Mouse (Mus musculus) hindbrain, embryonic 16.5 days (tissue): ENCODE data around the gene Acad11. TPM values are rescaled to one million over a fixed set of nuclear protein-coding genes. Genes with fewer than 3 reads are reported as not detected.
A peak's percentile ranks its signal among the peaks of the same experiment; 100 is the strongest.

ENCODE experiments used
- ATAC-seq: fragments of 200-750 bp; cut with Nextera tagmentation; 2 replicates; pipeline ENCODE4 v1.8.0; 2017; ENCODE audit warnings: moderate TSS enrichment, moderate library complexity
- H3K27ac ChIP-seq: fragments of 300-500 bp; sonication (generic); 2 replicates; pipeline ENCODE4 v1.5.1; 2014; ENCODE audit warnings: low read depth, mild to moderate bottlenecking, control low read depth, low read length, moderate library complexity
- H3K27me3 ChIP-seq: fragments of 300-500 bp; sonication (generic); replicated peaks from 2 replicates; pipeline ENCODE4 v1.6.1; 2014; ENCODE audit warnings: low read length; ENCODE audit not compliant: control insufficient read depth, insufficient read depth
- H3K36me3 ChIP-seq: fragments of 300-500 bp; sonication (generic); 2 replicates; pipeline ENCODE4 v1.6.1; 2014; ENCODE audit warnings: mild to moderate bottlenecking, low read length, moderate library complexity, mixed read lengths; ENCODE audit not compliant: control insufficient read depth, insufficient read depth
- H3K4me1 ChIP-seq: fragments of 300-500 bp; sonication (generic); 2 replicates; pipeline ENCODE4 v1.6.1; 2014; ENCODE audit warnings: low read depth, low read length; ENCODE audit not compliant: control insufficient read depth, insufficient read depth
- H3K4me2 ChIP-seq: fragments of 300-500 bp; sonication (generic); 2 replicates; pipeline ENCODE4 v1.6.1; 2014; ENCODE audit warnings: mild to moderate bottlenecking, low read length, control low read depth, moderate library complexity
- H3K4me3 ChIP-seq: fragments of 300-500 bp; sonication (generic); 2 replicates; pipeline ENCODE4 v1.5.1; 2014; ENCODE audit warnings: mild to moderate bottlenecking, low read length, control low read depth, moderate library complexity
- H3K9ac ChIP-seq: fragments of 300-500 bp; sonication (generic); 2 replicates; pipeline ENCODE4 v1.6.1; 2014; ENCODE audit warnings: low read depth, mild to moderate bottlenecking, control low read depth, low read length, moderate library complexity
- H3K9me3 ChIP-seq: fragments of 300-500 bp; sonication (generic); 2 replicates; pipeline ENCODE4 v1.6.1; 2014; ENCODE audit warnings: mild to moderate bottlenecking, low read length, moderate library complexity; ENCODE audit not compliant: control insufficient read depth
- WGBS: fragments of 180-500 bp; shearing (Covaris S2); extraction: QIAGEN DNeasy Blood & Tissue Kit; methylation state at CpG from one replicate; pipeline ENCODE4 v1.1.7; 2014; 5-methylcytosine and 5-hydroxymethylcytosine counted together
- polyA plus RNA-seq: library from polyadenylated mRNA; unstranded; fragments of >200 nt; fragmentation: Nextera tagmentation; extraction: Ambion mirVana; gene quantifications from 2 replicates; pipeline ENCODE4 v1.2.1, GENCODE M21; 2015

The Acad11 gene
- polyA plus RNA-seq, 1 experiment from 2014 or later = 8.9 TPM

DNA sequence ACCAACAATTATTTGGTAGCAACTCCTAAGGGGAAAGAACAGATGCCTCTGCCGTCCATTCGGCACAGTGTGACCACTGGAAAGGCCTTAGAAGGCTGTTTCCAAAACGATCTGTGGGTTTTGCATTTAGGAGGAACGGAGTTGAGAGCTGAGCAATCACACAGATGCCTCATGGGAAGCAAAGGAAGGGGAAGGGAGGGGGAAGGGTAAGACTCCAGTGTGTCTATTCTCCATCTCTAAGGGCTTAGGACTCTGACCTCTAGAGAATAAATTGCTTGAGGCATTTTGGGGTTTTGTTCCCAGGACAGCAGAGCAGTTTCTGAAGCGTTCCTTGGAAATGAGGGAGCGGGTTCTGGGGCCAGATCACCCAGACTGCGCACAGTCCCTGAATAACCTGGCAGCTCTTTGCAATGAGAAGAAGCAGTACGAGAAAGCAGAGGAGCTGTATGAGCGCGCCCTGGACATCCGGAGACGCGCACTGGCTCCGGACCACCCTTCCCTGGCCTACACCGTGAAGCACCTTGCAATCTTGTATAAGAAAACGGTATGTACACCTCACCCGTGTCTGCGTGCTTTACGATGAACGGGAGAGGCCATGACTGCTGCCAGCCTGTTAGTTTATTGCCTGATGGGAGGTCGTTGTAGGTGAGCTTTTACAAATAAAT lies 24.0 kb upstream of the Acad11 start:
- Histone ChIP-seq H3K27me3 (no peaks in the 10 kb centered on the region), H3K4me3 (no peak overlapping the region), H3K4me2 (no peak overlapping the region), H3K9me3 (no peaks in the 10 kb centered on the region), H3K4me1 (no peaks in the 10 kb centered on the region), H3K27ac (no peak overlapping the region), H3K36me3 (no peaks in the 10 kb centered on the region), H3K9ac (no peak overlapping the region)
- 91% methylated on average over 21 of the region's 21 CpGs for WGBS
- no peak for ATAC-seq

GRCm38 (mm10) chr9:104039742-104040141 lies 23.4 kb upstream of the Acad11 start:
- H3K4me1 ChIP-seq = no peaks in the 10 kb centered on the region
- no peak overlapping the region for H3K4me3 ChIP-seq
- H3K36me3 ChIP-seq = no peaks in the 10 kb centered on the region
- no peaks in the 10 kb centered on the region for H3K27me3 ChIP-seq
- H3K9ac ChIP-seq = no peak overlapping the region
- no peak overlapping the region for H3K27ac ChIP-seq
- no peak for ATAC-seq
- H3K9me3 ChIP-seq = no peaks in the 10 kb centered on the region
- H3K4me2 ChIP-seq = no peak overlapping the region
- WGBS = 85% methylated on average over 4 of the region's 4 CpGs

- H3K9ac ChIP-seq = no peak within 1 kb of the TSS
- H3K27ac ChIP-seq = no peak within 1 kb of the TSS
- ATAC-seq = no peak
- WGBS = 68% methylated on average over 2 of the region's 2 CpGs
- no peaks in the 10 kb centered on the region for H3K9me3 ChIP-seq
- no peaks in the 10 kb centered on the region for H3K4me1 ChIP-seq
- H3K4me3 ChIP-seq = no peak within 1 kb of the TSS
- no peaks in the 10 kb centered on the region for H3K27me3 ChIP-seq
- no peak within 1 kb of the TSS for H3K4me2 ChIP-seq
- no peaks in the 10 kb centered on the region for H3K36me3 ChIP-seq
These were observed 22.8 kb upstream of the Acad11 start, which contains the start of gene Gm28305 for GRCm38 (mm10) chr9:104040362-104040761. Gene Gm28305 (plus strand): TSS chr9:104040662.

- Histone ChIP-seq H3K4me1 (no peaks in the 10 kb centered on the region), H3K27me3 (no peaks in the 10 kb centered on the region), H3K36me3 (peaks cover 20% of the 10 kb centered on the region), H3K4me2 (no peak overlapping the region), H3K9me3 (no peaks in the 10 kb centered on the region), H3K27ac (no peak overlapping the region), H3K9ac (no peak overlapping the region), H3K4me3 (no peak overlapping the region)
- WGBS = 86% methylated on average over 4 of the region's 4 CpGs
- no peak for ATAC-seq
These were observed 19.5 kb upstream of the Acad11 start for GRCm38 (mm10) chr9:104043676-104044075.

- Histone ChIP-seq H3K9ac (no peak overlapping the region), H3K27me3 (no peaks in the 10 kb centered on the region), H3K4me2 (no peak overlapping the region), H3K27ac (no peak overlapping the region), H3K4me1 (no peaks in the 10 kb centered on the region), H3K9me3 (no peaks in the 10 kb centered on the region), H3K4me3 (no peak overlapping the region), H3K36me3 (peaks cover 61% of the 10 kb centered on the region)
- no peak for ATAC-seq
- WGBS = 91% methylated on average over 6 of the region's 6 CpGs
These were observed 12.1 kb upstream of the Acad11 start for GRCm38 (mm10) chr9:104051028-104051427.

GRCm38 (mm10) chr9:104062430-104063243 lies 540 bp upstream of the Acad11 start, which contains the start of gene Uba5:
Gene Uba5 (minus strand): TSS chr9:104063134.
- ATAC-seq = peak; percentile 77
- Histone ChIP-seq H3K27ac (peak within 1 kb of the TSS; percentile 78), H3K36me3 (peaks cover 11% of the 10 kb centered on the region), H3K9ac (peak within 1 kb of the TSS; percentile 96), H3K4me1 (peaks cover 17% of the 10 kb centered on the region), H3K27me3 (no peaks in the 10 kb centered on the region), H3K9me3 (no peaks in the 10 kb centered on the region), H3K4me3 (peak within 1 kb of the TSS; percentile 100), H3K4me2 (peak within 1 kb of the TSS; percentile 86)
- WGBS = 1% methylated on average over 59 of the region's 59 CpGs

GRCm38 (mm10) chr9:104064571-104064970 lies 1.4 kb downstream of the Acad11 start:
- 47% methylated on average over 1 of the region's 1 CpGs for WGBS
- Histone ChIP-seq H3K9me3 (no peaks in the 10 kb centered on the region), H3K9ac (no peak overlapping the region), H3K4me2 (no peak overlapping the region), H3K36me3 (peaks cover 4% of the 10 kb centered on the region; the same call in 1 of the 2 replicates), H3K27ac (no peak overlapping the region), H3K4me1 (peaks cover 17% of the 10 kb centered on the region), H3K4me3 (no peak overlapping the region), H3K27me3 (no peaks in the 10 kb centered on the region)
- no peak for ATAC-seq

DNA sequence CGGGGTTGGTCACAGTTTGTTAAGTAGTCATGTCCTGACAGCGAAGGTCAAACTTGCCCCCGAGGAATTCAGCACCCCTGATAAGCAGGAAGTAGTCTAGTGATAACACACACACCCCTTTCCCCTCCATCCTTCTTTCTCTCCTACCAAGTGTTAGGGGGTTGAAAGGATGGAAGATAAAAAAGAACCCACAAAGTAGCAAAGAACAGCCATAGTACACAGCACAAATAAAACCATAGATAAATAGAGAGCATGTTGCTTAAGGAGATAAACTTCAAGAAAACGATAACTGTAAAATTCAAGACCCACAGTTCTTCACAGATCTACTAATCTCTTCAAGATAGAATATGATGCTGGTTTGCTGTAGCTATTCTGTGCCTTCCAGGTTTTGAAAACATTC lies 7.1 kb downstream of the Acad11 start:
- Histone ChIP-seq H3K27ac (no peak overlapping the region), H3K27me3 (no peaks in the 10 kb centered on the region), H3K4me2 (no peak overlapping the region), H3K36me3 (no peaks in the 10 kb centered on the region), H3K4me3 (no peak overlapping the region), H3K4me1 (no peaks in the 10 kb centered on the region), H3K9me3 (no peaks in the 10 kb centered on the region), H3K9ac (no peak overlapping the region)
- no peak for ATAC-seq
- 86% methylated on average over 4 of the region's 4 CpGs for WGBS

DNA sequence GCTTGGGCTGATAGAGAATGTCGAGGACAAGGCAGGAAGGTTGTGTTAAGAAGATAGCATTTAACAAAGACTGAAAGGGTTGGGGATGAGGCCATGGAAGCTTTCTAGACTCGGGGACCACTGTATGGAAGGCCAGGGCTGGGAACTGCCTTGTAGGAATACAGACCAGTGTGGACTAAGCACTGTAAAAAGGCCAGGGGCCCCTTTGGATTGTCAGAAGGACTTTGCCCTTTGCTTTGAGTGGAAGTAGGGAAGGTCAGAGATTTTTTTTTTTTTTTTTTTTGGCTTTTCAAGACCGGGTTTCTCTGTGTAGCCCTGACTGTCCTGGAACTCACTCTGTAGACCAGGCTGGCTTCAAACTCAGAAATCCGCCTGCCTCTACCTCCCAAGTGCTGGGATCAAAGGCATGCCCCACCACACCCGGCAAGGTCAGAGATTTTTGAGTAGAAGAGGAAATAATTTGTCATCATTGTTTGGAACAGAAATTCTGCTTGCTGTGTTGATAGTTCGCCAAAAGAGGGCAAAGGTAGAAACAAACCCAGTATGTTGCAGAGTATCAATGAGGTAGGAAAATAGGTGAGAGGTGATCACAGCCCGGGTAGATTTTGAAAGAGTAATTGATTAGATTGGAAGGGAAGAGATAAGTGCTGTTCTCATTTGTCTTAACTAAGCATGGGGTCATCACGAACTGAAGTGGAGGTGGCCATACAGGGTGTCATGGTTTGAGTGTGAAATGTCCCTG lies 7.9 kb downstream of the Acad11 start:
- H3K9me3 ChIP-seq = no peaks in the 10 kb centered on the region
- ATAC-seq = no peak
- H3K27me3 ChIP-seq = no peaks in the 10 kb centered on the region
- H3K4me1 ChIP-seq = no peaks in the 10 kb centered on the region
- 84% methylated on average over 8 of the region's 8 CpGs for WGBS
- no peak overlapping the region for H3K27ac ChIP-seq
- no peak overlapping the region for H3K4me2 ChIP-seq
- no peak overlapping the region for H3K9ac ChIP-seq
- H3K4me3 ChIP-seq = no peak overlapping the region
- no peaks in the 10 kb centered on the region for H3K36me3 ChIP-seq
